Mouse (Mus musculus) lung, postnatal 4 days (tissue): ENCODE data around the gene Sel1l2.
A peak's percentile ranks its signal among the peaks of the same experiment; 100 is the strongest.

Experiments
- DNase-seq, 2 experiments: peaks; one replicate each; pipeline ENCODE4 v3.0.0; 2021

Gene Sel1l2

GRCm38 (mm10) chr2:140389525-140389924 is at the start of gene Sel1l2:
Sel1l2 (minus strand) TSS chr2:140389706.
- DNase-seq, result no peak

GRCm38 (mm10) chr2:140439081-140439480 is 49.6 kb upstream of the Sel1l2 start:
- DNase-seq, result no peak

- peak in 1 of 2 experiments; percentile 4 for DNase-seq
Observed at GRCm38 (mm10) chr2:140427283-140427682, 37.8 kb upstream of the Sel1l2 start.

GRCm38 (mm10) chr2:140425844-140426243 is 36.3 kb upstream of the Sel1l2 start:
- no peak for DNase-seq

GRCm38 (mm10) chr2:140395744-140396231 is 6.3 kb upstream of the Sel1l2 start:
- DNase-seq, result peak; percentile 31 to 51

- peak; percentile 98 to 99 for DNase-seq
Observed at GRCm38 (mm10) chr2:140395179-140395578, 5.7 kb upstream of the Sel1l2 start, which contains the start of gene Macrod2. Macrod2 (plus strand) TSS chr2:140395309.

- DNase-seq, result no peak
Observed at GRCm38 (mm10) chr2:140364804-140365203, 24.7 kb downstream of the Sel1l2 start.

- peak in 1 of 2 experiments; percentile 22 for DNase-seq
Observed at GRCm38 (mm10) chr2:140359905-140360304, 29.6 kb downstream of the Sel1l2 start.

- no peak for DNase-seq
Observed at GRCm38 (mm10) chr2:140342394-140342793, 47.1 kb downstream of the Sel1l2 start.

- no peak for DNase-seq
Observed at GRCm38 (mm10) chr2:140330508-140331306, 58.8 kb downstream of the Sel1l2 start.

GRCm38 (mm10) chr2:140302976-140303708 is 86.4 kb downstream of the Sel1l2 start:
- DNase-seq, result no peak

- no peak for DNase-seq
Observed at GRCm38 (mm10) chr2:140297155-140297554, 92.4 kb downstream of the Sel1l2 start.

GRCm38 (mm10) chr2:140293820-140294219 is 95.7 kb downstream of the Sel1l2 start:
- DNase-seq, result no peak

GRCm38 (mm10) chr2:140280808-140281207 is 108.7 kb downstream of the Sel1l2 start:
- no peak for DNase-seq

- DNase-seq, result no peak
Observed at GRCm38 (mm10) chr2:140255595-140256141, 133.8 kb downstream of the Sel1l2 start.

GRCm38 (mm10) chr2:140254256-140254655 is 135.2 kb downstream of the Sel1l2 start:
- no peak for DNase-seq

GRCm38 (mm10) chr2:140243105-140243504 is 146.4 kb downstream of the Sel1l2 start:
- DNase-seq, result no peak

GRCm38 (mm10) chr2:140242398-140242797 is 147.1 kb downstream of the Sel1l2 start:
- no peak for DNase-seq

- DNase-seq, result no peak
Observed at GRCm38 (mm10) chr2:140237245-140237644, 152.3 kb downstream of the Sel1l2 start.

GRCm38 (mm10) chr2:140230295-140230694 is 159.2 kb downstream of the Sel1l2 start:
- no peak for DNase-seq

GRCm38 (mm10) chr2:140220325-140220724 is 169.2 kb downstream of the Sel1l2 start:
- no peak for DNase-seq

GRCm38 (mm10) chr2:140215965-140216364 is 173.5 kb downstream of the Sel1l2 start:
- no peak for DNase-seq

- no peak for DNase-seq
Observed at GRCm38 (mm10) chr2:140215415-140215814, 174.1 kb downstream of the Sel1l2 start.
